In genomic region chr11:69880853-69881603, GRCm38 (mm10) we compare ENCODE assay signal across 8 mouse cellular contexts. TPM values are rescaled to one million over a fixed set of nuclear protein-coding genes. Genes with fewer than 3 reads are reported as not detected.
A peak's percentile ranks its signal among the peaks of the same experiment; 100 is the strongest.
DNase-seq lines count a peak whose midpoint lies in the region; ATAC-seq and TF ChIP-seq lines count a peak whose summit lies in the region.

Gene Kctd11 (minus strand): TSS chr11:69881406.

- under 1% methylated on average over 46 of the region's 46 CpGs for WGBS in embryonic facial prominence, embryonic 12.5 days
- under 1% methylated on average over 46 of the region's 46 CpGs for WGBS in intestine, postnatal 0 days
- under 1% methylated on average over 46 of the region's 46 CpGs for WGBS in limb, embryonic 13.5 days
- WGBS in midbrain, embryonic 14.5 days = under 1% methylated on average over 46 of the region's 46 CpGs

- peak; percentile 83 for DNase-seq in layer of hippocampus, adult 11-12 months (ENCODE audit: low spot score)
- DNase-seq in layer of hippocampus, adult 9-10 months (ENCODE audit: low spot score) = no peak
- DNase-seq in midbrain, embryonic 14.5 days = peak; percentile 74
- peak; percentile 64 for DNase-seq in spleen, adult 12 weeks (ENCODE audit: low spot score)

- H3K36me3 ChIP-seq in embryonic facial prominence, embryonic 12.5 days = no peaks in the 10 kb centered on the region
- H3K36me3 ChIP-seq in intestine, postnatal 0 days (ENCODE audit: control insufficient read depth, insufficient read depth) = no peaks in the 10 kb centered on the region
- H3K36me3 ChIP-seq in limb, embryonic 13.5 days = no peaks in the 10 kb centered on the region
- no peaks in the 10 kb centered on the region for H3K36me3 ChIP-seq in midbrain, embryonic 14.5 days (ENCODE audit: control insufficient read depth, insufficient read depth, low read length)

- H3K9me3 ChIP-seq in embryonic facial prominence, embryonic 12.5 days = no peaks in the 10 kb centered on the region
- H3K9me3 ChIP-seq in intestine, postnatal 0 days (ENCODE audit: control insufficient read depth) = no peaks in the 10 kb centered on the region
- H3K9me3 ChIP-seq in limb, embryonic 13.5 days = no peaks in the 10 kb centered on the region
- no peaks in the 10 kb centered on the region for H3K9me3 ChIP-seq in midbrain, embryonic 14.5 days (ENCODE audit: control insufficient read depth, low read length)

- H3K4me2 ChIP-seq in embryonic facial prominence, embryonic 12.5 days (replicated peaks) = peak within 1 kb of the TSS; percentile 73
- H3K4me2 ChIP-seq in intestine, postnatal 0 days (replicated peaks; ENCODE audit: low read depth) = peak within 1 kb of the TSS; percentile 87
- peak within 1 kb of the TSS; percentile 88 for H3K4me2 ChIP-seq in limb, embryonic 13.5 days (replicated peaks)
- peak within 1 kb of the TSS; percentile 69 for H3K4me2 ChIP-seq in midbrain, embryonic 14.5 days (ENCODE audit: low read length)

- H3K27ac ChIP-seq in embryonic facial prominence, embryonic 12.5 days = peak within 1 kb of the TSS; percentile 83
- H3K27ac ChIP-seq in intestine, postnatal 0 days (ENCODE audit: low read depth, low read length) = peak within 1 kb of the TSS; percentile 76
- peak within 1 kb of the TSS; percentile 88 for H3K27ac ChIP-seq in limb, embryonic 13.5 days
- 0 out of 2 replicates have a peak within 1 kb of the TSS, but pooled peaks have one; percentile 37 for H3K27ac ChIP-seq in midbrain, embryonic 14.5 days (replicated peaks; ENCODE audit: low read depth, low read length)

- H3K4me1 ChIP-seq in embryonic facial prominence, embryonic 12.5 days = peaks cover 29% of the 10 kb centered on the region
- peaks cover 5% of the 10 kb centered on the region; the same call in 1 of the 2 replicates for H3K4me1 ChIP-seq in intestine, postnatal 0 days (replicated peaks; ENCODE audit: control insufficient read depth, insufficient read depth, low read length)
- H3K4me1 ChIP-seq in limb, embryonic 13.5 days = peaks cover 41% of the 10 kb centered on the region
- H3K4me1 ChIP-seq in midbrain, embryonic 14.5 days (ENCODE audit: control insufficient read depth, insufficient read depth, low read length) = peaks cover 14% of the 10 kb centered on the region

- peak; percentile 63 for TF ChIP-seq CTCF in intestine, postnatal 0 days (IDR thresholded peaks at IDR 0.05; ENCODE audit: low read depth)

- peak within 1 kb of the TSS; percentile 54 for H3K9ac ChIP-seq in embryonic facial prominence, embryonic 12.5 days
- H3K9ac ChIP-seq in intestine, postnatal 0 days (ENCODE audit: low read depth, low read length) = peak within 1 kb of the TSS; percentile 51
- peak within 1 kb of the TSS; percentile 77 for H3K9ac ChIP-seq in limb, embryonic 13.5 days
- peak within 1 kb of the TSS; percentile 44; the same call in 1 of the 2 replicates for H3K9ac ChIP-seq in midbrain, embryonic 14.5 days (replicated peaks; ENCODE audit: low read length)

- peak; percentile 79 for ATAC-seq in embryonic facial prominence, embryonic 12.5 days (ENCODE audit: insufficient number of reproducible peaks, insufficient read depth, low FRiP score, low TSS enrichment)
- peak; percentile 68 for ATAC-seq in granulocyte monocyte progenitor cell, adult 5-6 weeks (replicated peaks; ENCODE audit: poor library complexity, severe bottlenecking)
- peak; percentile 69 for ATAC-seq in intestine, postnatal 0 days
- ATAC-seq in limb, embryonic 13.5 days (ENCODE audit: low FRiP score, low read depth) = peak; percentile 88
- ATAC-seq in midbrain, embryonic 14.5 days (ENCODE audit: low FRiP score, low TSS enrichment) = peak; percentile 79; the same call in 1 of the 2 replicates

- H3K27me3 ChIP-seq in embryonic facial prominence, embryonic 12.5 days = no peaks in the 10 kb centered on the region
- no peaks in the 10 kb centered on the region for H3K27me3 ChIP-seq in intestine, postnatal 0 days (replicated peaks; ENCODE audit: control insufficient read depth, insufficient read depth, low read length)
- H3K27me3 ChIP-seq in limb, embryonic 13.5 days = no peaks in the 10 kb centered on the region
- H3K27me3 ChIP-seq in midbrain, embryonic 14.5 days (ENCODE audit: control insufficient read depth, insufficient read depth, low read length) = peaks cover 17% of the 10 kb centered on the region; the same call in 1 of the 2 replicates

- H3K4me3 ChIP-seq in embryonic facial prominence, embryonic 12.5 days = peak within 1 kb of the TSS; percentile 49
- H3K4me3 ChIP-seq in intestine, postnatal 0 days (ENCODE audit: low read depth, low read length) = peak within 1 kb of the TSS; percentile 62
- H3K4me3 ChIP-seq in limb, embryonic 13.5 days = peak within 1 kb of the TSS; percentile 56
- peak within 1 kb of the TSS; percentile 40 for H3K4me3 ChIP-seq in midbrain, embryonic 14.5 days (replicated peaks; ENCODE audit: low read depth, low read length)

RNA-seq across cellular contexts. Expression of gene Kctd11, which starts in this region (rescaled TPM):
- polyA plus RNA-seq in embryonic facial prominence, embryonic 12.5 days (2016; fragmentation: Nextera tagmentation; extraction: Ambion mirVana) = 2.9 and 3.0 TPM in 2 replicates
- 0.41 and 4.2 TPM in 2 replicates for total RNA-seq in granulocyte monocyte progenitor cell, adult 5-6 weeks (2014; fragmentation: Nextera tagmentation)
- total RNA-seq in granulocyte monocyte progenitor cell, adult 5-6 weeks (2017) = 1.1 and 2.6 TPM in 2 replicates
- 4.0 and 4.1 TPM in 2 replicates for polyA plus RNA-seq in intestine, postnatal 0 days (2015; fragmentation: Nextera tagmentation; extraction: Ambion mirVana)
- 4.3 and 4.4 TPM in 2 replicates for polyA plus RNA-seq in limb, embryonic 13.5 days (2015; fragmentation: Nextera tagmentation; extraction: Ambion mirVana)
- polyA plus RNA-seq in midbrain, embryonic 14.5 days (2014; fragmentation: Nextera tagmentation; extraction: Ambion mirVana) = 0.74 and 1.0 TPM in 2 replicates

Comparison
In these comparisons a context has a peak if more than half of its experiments do, and no peak if none do; other contexts are left out.
1. H3K27ac ChIP-seq: peak in every context shown above with its lines; median percentile 88 in limb, embryonic 13.5 days; 83 in embryonic facial prominence, embryonic 12.5 days; 76 in intestine, postnatal 0 days; 37 in midbrain, embryonic 14.5 days.